Mouse (Mus musculus) common myeloid progenitor, adult 5-6 weeks (primary cell): ENCODE measurements around the gene 9930022D16Rik. TPM values are rescaled to one million over a fixed set of nuclear protein-coding genes. Genes with fewer than 3 reads are reported as not detected.

Experiments used
- ATAC-seq: replicated peaks from 2 replicates; pipeline ENCODE4 v1.8.0; 2016; ENCODE audit warnings: low read depth, mild to moderate bottlenecking, moderate TSS enrichment, inconsistent platforms; ENCODE audit not compliant: poor library complexity, severe bottlenecking
- total RNA-seq: library from RNA; stranded (forward); fragments of 200-1000, 187-1606 nt; gene quantifications from 2 replicates; pipeline ENCODE4 v1.2.3, GENCODE M21; 2017

9930022D16Rik gene
- 0.58 TPM in 1 of 2 replicates, not detected in the other for total RNA-seq

GRCm38 (mm10) chr11:109413617-109414016, at the start of gene 9930022D16Rik:
Gene 9930022D16Rik, plus strand, starts transcription at chr11:109413917.
- no peak for ATAC-seq

- ATAC-seq: no peak
Observed at GRCm38 (mm10) chr11:109364337-109364736, 49.4 kb upstream of the 9930022D16Rik start.

- ATAC-seq: no peak
Observed at GRCm38 (mm10) chr11:109364881-109365280, 48.8 kb upstream of the 9930022D16Rik start.

GRCm38 (mm10) chr11:109365818-109366217, 47.9 kb upstream of the 9930022D16Rik start:
- no peak for ATAC-seq

- no peak for ATAC-seq
Observed at GRCm38 (mm10) chr11:109366802-109367579, 46.7 kb upstream of the 9930022D16Rik start.

GRCm38 (mm10) chr11:109369026-109369637, 44.6 kb upstream of the 9930022D16Rik start:
- peak; percentile 67 for ATAC-seq

- peak; percentile 53 for ATAC-seq
Observed at GRCm38 (mm10) chr11:109375412-109375811, 38.3 kb upstream of the 9930022D16Rik start.

- ATAC-seq: peak; percentile 23; the same call in 1 of the 2 replicates
Observed at GRCm38 (mm10) chr11:109376484-109377143, 37.1 kb upstream of the 9930022D16Rik start.

GRCm38 (mm10) chr11:109377477-109377876, 36.2 kb upstream of the 9930022D16Rik start:
- ATAC-seq: no peak

- ATAC-seq: no peak
Observed at GRCm38 (mm10) chr11:109378051-109378450, 35.7 kb upstream of the 9930022D16Rik start.

- ATAC-seq: peak; percentile 79
Observed at GRCm38 (mm10) chr11:109380662-109381061, 33.1 kb upstream of the 9930022D16Rik start.

GRCm38 (mm10) chr11:109385296-109385695, 28.4 kb upstream of the 9930022D16Rik start:
- ATAC-seq: no peak

- ATAC-seq: no peak
Observed at GRCm38 (mm10) chr11:109389046-109389445, 24.7 kb upstream of the 9930022D16Rik start.

- no peak for ATAC-seq
Observed at GRCm38 (mm10) chr11:109391200-109391599, 22.5 kb upstream of the 9930022D16Rik start.

GRCm38 (mm10) chr11:109391760-109392159, 22.0 kb upstream of the 9930022D16Rik start:
- no peak for ATAC-seq

- ATAC-seq: no peak
Observed at GRCm38 (mm10) chr11:109392601-109393000, 21.1 kb upstream of the 9930022D16Rik start.

- no peak for ATAC-seq
Observed at GRCm38 (mm10) chr11:109394758-109395157, 19.0 kb upstream of the 9930022D16Rik start.

- no peak for ATAC-seq
Observed at GRCm38 (mm10) chr11:109395291-109395690, 18.4 kb upstream of the 9930022D16Rik start.

GRCm38 (mm10) chr11:109406431-109406830, 7.3 kb upstream of the 9930022D16Rik start:
- ATAC-seq: no peak

GRCm38 (mm10) chr11:109410197-109410980, 3.3 kb upstream of the 9930022D16Rik start:
- no peak for ATAC-seq
